Mouse (Mus musculus) lung, embryonic 16.5 days (tissue): ENCODE measurements around the gene Tmem14c. TPM values are rescaled to one million over a fixed set of nuclear protein-coding genes. Genes with fewer than 3 reads are reported as not detected.

Source experiments
- polyA plus RNA-seq: library from polyadenylated mRNA; unstranded; fragments of >200 nt; fragmentation: Nextera tagmentation; extraction: Ambion mirVana; gene quantifications from 2 replicates; pipeline ENCODE4 v1.2.1, GENCODE M21; 2015

Tmem14c gene
- polyA plus RNA-seq, 1 experiment from 2014 or later = 204 TPM

Other genes starting within 250 kb of the Tmem14c start
- gene Gcnt2, start 156.5 kb upstream of the Tmem14c start, polyA plus RNA-seq = 4.3 and 4.5 TPM in 2 replicates
- gene Pak1ip1, start 15.3 kb upstream of the Tmem14c start, polyA plus RNA-seq = 60.6 and 62.2 TPM in 2 replicates
- gene Mak, start 63.4 kb downstream of the Tmem14c start, polyA plus RNA-seq = 2.4 and 2.5 TPM in 2 replicates
- not detected in 2 replicates for gene Gcm2, start 94.7 kb downstream of the Tmem14c start, polyA plus RNA-seq
- gene Sycp2l, start 98.0 kb downstream of the Tmem14c start, polyA plus RNA-seq = not detected in 2 replicates
- 3.5 and 3.6 TPM in 2 replicates for gene Elovl2, start 204.1 kb downstream of the Tmem14c start, polyA plus RNA-seq
- gene Smim13, start 233.6 kb downstream of the Tmem14c start, polyA plus RNA-seq = 12.4 and 13.2 TPM in 2 replicates